Mouse (Mus musculus): ENCODE measurements at regions not wholly inside any gene's neighbourhood (a gene's known extent, or its start where the extent isn't known, plus 50 kb on each side); places are given as distances from the start of the nearest gene placed in this dataset.

DNA sequence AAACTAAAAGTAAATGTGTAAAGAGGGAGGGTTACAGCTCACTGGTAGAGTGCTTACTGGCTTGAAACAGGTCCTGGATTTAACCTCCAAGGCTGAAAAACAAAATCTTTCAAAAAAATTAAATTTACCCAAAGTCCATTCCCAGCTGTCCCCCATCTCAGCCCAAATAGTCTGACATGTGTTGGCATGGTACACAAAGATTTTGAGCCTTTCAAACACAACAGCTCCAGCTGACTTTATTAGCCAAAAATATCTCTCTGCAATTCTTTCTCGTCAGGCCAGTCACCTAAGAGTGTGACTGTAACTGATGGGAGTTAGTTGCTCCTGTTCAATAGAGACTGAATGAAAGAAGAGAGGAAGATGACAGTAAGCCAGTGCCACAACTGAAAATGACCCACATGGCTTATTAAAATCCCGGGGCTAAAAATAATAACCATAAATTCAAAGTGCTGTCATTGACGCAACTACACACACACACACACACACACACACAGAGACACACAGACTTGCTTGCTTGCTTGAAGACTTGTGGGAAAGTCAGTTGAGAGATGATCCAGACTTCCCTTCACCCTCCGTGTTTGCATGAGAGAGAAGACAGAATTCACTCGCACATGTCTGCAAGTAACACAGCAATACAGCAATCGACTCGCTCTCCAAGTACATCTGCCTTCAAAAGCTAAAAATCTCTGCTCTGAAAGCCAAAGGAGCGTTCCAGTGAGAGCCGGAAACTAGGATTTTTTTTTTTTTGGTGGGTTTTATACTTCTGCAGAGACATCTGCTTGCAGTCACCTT is 214.1 kb upstream of the Rnd3 start:
- no peaks in the 10 kb centered on the region for H3K4me1 ChIP-seq (ENCODE audit: control insufficient read depth, insufficient read depth, low read length)
- WGBS, result 63% methylated on average over 9 of the region's 9 CpGs
- DNase-seq, result no peak
- no peak overlapping the region for H3K4me3 ChIP-seq (replicated peaks; ENCODE audit: extremely low read depth, low read depth, low read length)
- TF ChIP-seq POLR2A (IDR thresholded peaks at IDR 0.05; ENCODE audit: borderline replicate concordance, extremely low read depth, low read depth, low read length), result no peak
- TF ChIP-seq CTCF (IDR thresholded peaks at IDR 0.05; ENCODE audit: insufficient read depth, low read length), result no peak

GRCm38 (mm10) chr2:51355281-51355680 is 206.4 kb upstream of the Rnd3 start:
- no peak for DNase-seq
- WGBS, result 81% methylated on average over 7 of the region's 7 CpGs
- H3K4me1 ChIP-seq (ENCODE audit: control insufficient read depth, insufficient read depth, low read length), result no peaks in the 10 kb centered on the region

GRCm38 (mm10) chr2:51354800-51355199 is 205.9 kb upstream of the Rnd3 start:
- 95% methylated on average over 4 of the region's 4 CpGs for WGBS
- Histone ChIP-seq H3K4me1 (ENCODE audit: control insufficient read depth, insufficient read depth, low read length) (no peaks in the 10 kb centered on the region), H3K4me3 (replicated peaks; ENCODE audit: extremely low read depth, low read depth, low read length) (no peak overlapping the region)
- no peak for TF ChIP-seq POLR2A (IDR thresholded peaks at IDR 0.05; ENCODE audit: borderline replicate concordance, extremely low read depth, low read depth, low read length)
- no peak for TF ChIP-seq CTCF (IDR thresholded peaks at IDR 0.05; ENCODE audit: insufficient read depth, low read length)
- DNase-seq, result no peak

More at GRCm38 (mm10) chr2:51355281-51355680, 206.4 kb upstream of the Rnd3 start:
- no peak overlapping the region for H3K4me3 ChIP-seq (replicated peaks; ENCODE audit: extremely low read depth, low read depth, low read length)
- TF ChIP-seq POLR2A (IDR thresholded peaks at IDR 0.05; ENCODE audit: borderline replicate concordance, extremely low read depth, low read depth, low read length), result no peak
- no peak for TF ChIP-seq CTCF (IDR thresholded peaks at IDR 0.05; ENCODE audit: insufficient read depth, low read length)

GRCm38 (mm10) chr2:51349614-51350013 is 200.7 kb upstream of the Rnd3 start:
- Histone ChIP-seq H3K4me3 (replicated peaks; ENCODE audit: extremely low read depth, low read depth, low read length) (no peak overlapping the region), H3K4me1 (ENCODE audit: control insufficient read depth, insufficient read depth, low read length) (no peaks in the 10 kb centered on the region)
- 64% methylated on average over 2 of the region's 2 CpGs for WGBS
- TF ChIP-seq POLR2A (IDR thresholded peaks at IDR 0.05; ENCODE audit: borderline replicate concordance, extremely low read depth, low read depth, low read length), result no peak
- TF ChIP-seq CTCF (IDR thresholded peaks at IDR 0.05; ENCODE audit: insufficient read depth, low read length), result no peak
- DNase-seq, result no peak

DNA sequence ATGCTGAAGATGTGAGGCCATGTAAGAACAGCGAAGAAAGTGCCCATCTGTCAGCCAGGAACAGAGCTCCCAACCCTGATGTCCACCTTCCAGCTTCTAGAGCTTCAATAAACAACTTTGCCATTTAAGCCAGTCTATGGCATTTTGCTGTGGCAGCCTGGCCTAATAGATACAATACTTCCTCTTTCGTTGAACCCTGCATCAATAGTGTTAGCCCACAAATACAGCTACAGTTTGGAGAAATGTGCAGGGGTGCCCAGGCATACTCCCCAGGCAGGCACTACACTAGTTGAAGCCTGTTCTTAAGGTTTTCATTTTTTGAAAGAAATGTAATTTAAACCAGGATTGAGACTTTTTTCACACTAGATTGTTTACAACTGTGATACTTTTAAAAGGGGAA is 199.9 kb upstream of the Rnd3 start:
- Histone ChIP-seq H3K4me3 (replicated peaks; ENCODE audit: extremely low read depth, low read depth, low read length) (no peak overlapping the region), H3K4me1 (ENCODE audit: control insufficient read depth, insufficient read depth, low read length) (no peaks in the 10 kb centered on the region)
- WGBS, result 69% methylated on average over 2 of the region's 2 CpGs
- no peak for DNase-seq
- TF ChIP-seq POLR2A (IDR thresholded peaks at IDR 0.05; ENCODE audit: borderline replicate concordance, extremely low read depth, low read depth, low read length) (no peak), CTCF (IDR thresholded peaks at IDR 0.05; ENCODE audit: insufficient read depth, low read length) (no peak)

GRCm38 (mm10) chr2:51347086-51347485 is 198.2 kb upstream of the Rnd3 start:
- WGBS, result 87% methylated on average over 1 of the region's 1 CpGs
- DNase-seq, result no peak
- H3K4me3 ChIP-seq (replicated peaks; ENCODE audit: extremely low read depth, low read depth, low read length), result no peak overlapping the region
- H3K4me1 ChIP-seq (ENCODE audit: control insufficient read depth, insufficient read depth, low read length), result no peaks in the 10 kb centered on the region
- no peak for TF ChIP-seq POLR2A (IDR thresholded peaks at IDR 0.05; ENCODE audit: borderline replicate concordance, extremely low read depth, low read depth, low read length)
- TF ChIP-seq CTCF (IDR thresholded peaks at IDR 0.05; ENCODE audit: insufficient read depth, low read length), result no peak

DNA sequence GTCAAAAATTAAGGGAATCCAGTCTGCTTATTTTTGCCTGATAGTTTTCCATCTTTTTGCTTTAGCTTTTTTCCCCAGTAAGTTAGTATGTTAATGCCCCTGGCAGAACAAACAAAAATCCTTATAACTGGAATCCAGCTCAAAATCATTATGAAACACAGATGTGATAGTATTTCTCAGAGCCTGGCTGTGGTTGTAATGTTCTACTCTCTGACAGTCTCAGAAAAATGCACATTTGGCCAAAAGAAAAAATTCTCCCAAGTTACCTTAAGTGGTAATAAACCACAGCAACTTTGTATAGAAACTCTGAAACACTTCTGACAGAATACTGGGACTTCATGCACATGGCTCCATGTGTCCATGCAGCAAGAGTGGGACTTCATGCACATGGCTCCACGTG is 193.5 kb upstream of the Rnd3 start:
- no peak for DNase-seq
- no peak for TF ChIP-seq POLR2A (IDR thresholded peaks at IDR 0.05; ENCODE audit: borderline replicate concordance, extremely low read depth, low read depth, low read length)
- TF ChIP-seq CTCF (IDR thresholded peaks at IDR 0.05; ENCODE audit: insufficient read depth, low read length), result no peak
- Histone ChIP-seq H3K4me3 (replicated peaks; ENCODE audit: extremely low read depth, low read depth, low read length) (no peak overlapping the region), H3K4me1 (ENCODE audit: control insufficient read depth, insufficient read depth, low read length) (no peaks in the 10 kb centered on the region)
- WGBS, result 74% methylated on average over 1 of the region's 1 CpGs

DNA sequence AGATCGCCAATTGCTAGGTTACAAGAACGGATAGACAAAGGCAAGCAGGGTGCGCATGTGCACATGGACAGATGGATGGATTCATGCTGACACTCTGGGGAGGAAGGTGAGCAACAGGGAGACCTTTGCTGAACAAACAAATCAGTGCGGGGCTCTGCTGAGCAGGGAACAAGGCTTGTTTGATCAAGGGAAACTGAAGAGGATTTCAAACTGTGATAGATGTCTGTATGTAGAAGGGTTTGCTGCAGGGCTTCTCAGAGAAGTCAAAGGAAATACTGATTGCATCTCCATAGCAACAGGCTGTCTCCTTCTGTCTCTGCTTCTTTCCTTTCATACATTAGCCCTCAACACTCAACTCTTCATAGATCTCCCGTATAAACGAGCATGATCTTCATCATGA is 185.5 kb upstream of the Rnd3 start:
- TF ChIP-seq CTCF (IDR thresholded peaks at IDR 0.05; ENCODE audit: insufficient read depth, low read length) (no peak), POLR2A (IDR thresholded peaks at IDR 0.05; ENCODE audit: borderline replicate concordance, extremely low read depth, low read depth, low read length) (no peak)
- WGBS, result 59% methylated on average over 6 of the region's 6 CpGs
- DNase-seq, result no peak
- no peaks in the 10 kb centered on the region for H3K4me1 ChIP-seq (ENCODE audit: control insufficient read depth, insufficient read depth, low read length)
- H3K4me3 ChIP-seq (replicated peaks; ENCODE audit: extremely low read depth, low read depth, low read length), result no peak overlapping the region

DNA sequence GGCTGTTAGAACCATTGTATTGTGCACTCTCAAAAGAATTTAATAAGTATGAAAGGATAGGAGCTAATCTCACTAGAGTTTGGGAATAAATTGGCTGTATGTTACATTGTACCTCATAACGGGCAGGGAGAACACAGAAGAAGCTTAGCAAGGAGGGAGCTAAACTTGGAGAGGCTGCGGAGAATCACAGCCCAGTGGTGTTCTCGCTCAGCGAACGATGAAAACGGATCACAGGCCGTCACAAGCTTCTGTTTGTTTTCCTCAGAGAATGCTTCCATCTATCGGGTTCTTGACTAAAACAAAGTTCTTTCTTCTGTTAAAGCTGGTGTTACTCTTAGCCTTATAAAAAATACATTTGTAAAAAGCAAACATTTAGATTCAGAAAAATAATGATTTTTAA is 178.2 kb upstream of the Rnd3 start:
- 72% methylated on average over 8 of the region's 8 CpGs for WGBS
- H3K4me1 ChIP-seq (ENCODE audit: control insufficient read depth, insufficient read depth, low read length), result no peaks in the 10 kb centered on the region

GRCm38 (mm10) chr2:51321676-51322075 is 172.8 kb upstream of the Rnd3 start:
- H3K4me1 ChIP-seq (ENCODE audit: control insufficient read depth, insufficient read depth, low read length), result no peaks in the 10 kb centered on the region
- no peak overlapping the region for H3K4me3 ChIP-seq (replicated peaks; ENCODE audit: extremely low read depth, low read depth, low read length)
- 79% methylated on average over 5 of the region's 5 CpGs for WGBS
- no peak for DNase-seq
- no peak for TF ChIP-seq POLR2A (IDR thresholded peaks at IDR 0.05; ENCODE audit: borderline replicate concordance, extremely low read depth, low read depth, low read length)
- TF ChIP-seq CTCF (IDR thresholded peaks at IDR 0.05; ENCODE audit: insufficient read depth, low read length), result no peak

More for the DNA sequence above, 178.2 kb upstream of the Rnd3 start:
- H3K4me3 ChIP-seq (replicated peaks; ENCODE audit: extremely low read depth, low read depth, low read length), result no peak overlapping the region
- DNase-seq, result no peak
- TF ChIP-seq POLR2A (IDR thresholded peaks at IDR 0.05; ENCODE audit: borderline replicate concordance, extremely low read depth, low read depth, low read length) (no peak), CTCF (IDR thresholded peaks at IDR 0.05; ENCODE audit: insufficient read depth, low read length) (no peak)
